Mouse (Mus musculus): ENCODE measurements around the gene Ssrp1. TPM values are rescaled to one million over a fixed set of nuclear protein-coding genes. Genes with fewer than 3 reads are reported as not detected.
A peak's percentile ranks its signal among the peaks of the same experiment; 100 is the strongest.

The Ssrp1 gene
- polyA plus RNA-seq, 1 experiment: 191 TPM

DNA sequence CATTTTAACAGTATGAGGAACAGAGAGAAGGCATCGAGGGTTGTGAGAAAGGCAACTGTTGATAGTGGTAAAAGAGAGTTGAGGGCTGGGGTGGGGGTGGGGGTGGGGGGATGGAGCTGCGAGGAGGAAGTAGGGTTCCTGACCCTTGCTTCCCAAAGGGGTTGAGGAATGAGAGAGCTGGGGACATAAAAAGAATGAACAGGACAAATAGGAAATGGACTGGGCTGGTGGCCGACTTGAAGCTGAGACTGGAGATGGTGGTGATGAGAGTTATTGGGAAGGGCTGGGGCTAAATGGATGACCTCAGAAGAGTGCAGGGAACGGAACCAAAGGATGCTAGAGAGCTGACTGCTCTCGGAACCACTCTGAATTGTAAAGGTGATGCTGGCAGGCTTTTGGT lies 19.7 kb downstream of the Ssrp1 start:
- no peak for TF ChIP-seq POLR2A (IDR thresholded peaks at IDR 0.05; ENCODE audit: borderline replicate concordance, extremely low read depth, insufficient read depth, insufficient read length, poor library complexity, severe bottlenecking)
- TF ChIP-seq CTCF (IDR thresholded peaks at IDR 0.05; ENCODE audit: borderline replicate concordance, extremely low read depth, insufficient read depth, insufficient read length): no peak
- DNase-seq (ENCODE audit: low read depth): no peak

DNA sequence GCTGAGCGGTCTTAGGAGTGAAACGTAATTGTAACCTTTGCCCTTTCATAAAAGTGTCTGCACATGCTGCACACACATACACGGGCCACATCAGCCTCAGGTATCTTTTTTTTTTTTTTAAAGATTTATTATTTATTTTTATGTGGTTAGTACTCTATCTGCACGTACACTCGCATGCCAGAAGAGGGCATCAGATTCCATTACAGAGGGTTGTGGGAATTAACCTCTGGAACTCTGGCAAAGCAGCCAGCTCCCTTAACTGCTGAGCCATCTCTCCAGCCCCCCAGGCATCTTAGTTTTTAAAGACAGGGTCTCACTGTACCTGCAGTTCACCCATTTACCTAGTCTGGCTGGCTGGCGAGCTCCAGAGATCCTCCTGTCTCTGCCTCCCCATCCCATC lies 22.6 kb downstream of the Ssrp1 start:
- DNase-seq (ENCODE audit: low read depth): no peak
- TF ChIP-seq CTCF (IDR thresholded peaks at IDR 0.05; ENCODE audit: borderline replicate concordance, extremely low read depth, insufficient read depth, insufficient read length) (no peak), POLR2A (IDR thresholded peaks at IDR 0.05; ENCODE audit: borderline replicate concordance, extremely low read depth, insufficient read depth, insufficient read length, poor library complexity, severe bottlenecking) (no peak)

DNA sequence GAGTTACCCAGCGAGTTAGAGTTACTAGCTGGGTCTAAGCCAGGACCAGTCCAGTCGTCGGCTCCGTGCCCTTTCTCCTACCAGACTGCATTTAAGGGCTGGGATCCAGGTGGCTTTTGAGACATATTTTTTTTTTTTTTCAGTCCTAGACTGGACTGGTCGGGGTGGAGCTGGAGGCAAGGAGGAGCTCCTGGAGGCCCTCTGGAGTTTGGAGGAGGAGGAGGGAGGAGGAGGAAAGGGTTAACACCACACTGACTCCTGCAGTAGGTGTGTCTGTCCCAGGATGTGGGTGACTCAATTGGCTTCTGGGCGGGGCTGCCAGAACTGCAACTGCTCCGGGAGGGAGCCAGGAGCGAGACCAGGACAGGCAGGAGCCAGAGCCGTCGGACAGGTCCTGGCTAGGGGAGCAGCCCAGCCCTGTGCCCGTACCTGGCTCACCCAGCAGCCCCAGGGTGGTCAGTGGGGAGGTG lies 23.6 kb downstream of the Ssrp1 start:
- DNase-seq (ENCODE audit: low read depth): no peak
- no peak for TF ChIP-seq CTCF (IDR thresholded peaks at IDR 0.05; ENCODE audit: borderline replicate concordance, extremely low read depth, insufficient read depth, insufficient read length)
- no peak for TF ChIP-seq POLR2A (IDR thresholded peaks at IDR 0.05; ENCODE audit: borderline replicate concordance, extremely low read depth, insufficient read depth, insufficient read length, poor library complexity, severe bottlenecking)

DNA sequence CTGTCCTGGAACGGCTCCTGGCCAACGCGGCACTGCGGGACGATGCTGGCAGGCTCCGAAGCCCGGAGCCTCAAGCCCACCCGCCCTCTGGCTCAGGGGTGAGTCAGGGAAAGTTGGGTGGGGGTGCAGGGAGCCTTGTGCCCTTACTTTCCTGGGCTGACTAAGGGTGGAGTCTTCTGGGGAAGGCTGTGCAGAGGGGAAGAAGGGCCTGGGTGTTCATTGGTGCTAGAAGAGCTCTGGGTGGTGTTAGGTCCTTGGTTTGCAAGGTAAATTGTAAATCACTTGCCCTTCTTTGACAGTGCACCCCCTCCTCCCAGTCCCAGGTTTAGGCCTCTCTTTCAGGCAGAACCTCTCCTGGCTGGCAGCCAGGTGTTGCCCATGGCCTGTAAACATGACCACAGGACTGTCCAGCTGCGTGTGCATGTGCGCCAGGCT lies 24.1 kb downstream of the Ssrp1 start:
- peak; percentile 18 for DNase-seq (ENCODE audit: low read depth)
- TF ChIP-seq POLR2A (IDR thresholded peaks at IDR 0.05; ENCODE audit: borderline replicate concordance, extremely low read depth, insufficient read depth, insufficient read length, poor library complexity, severe bottlenecking) (no peak), CTCF (IDR thresholded peaks at IDR 0.05; ENCODE audit: borderline replicate concordance, extremely low read depth, insufficient read depth, insufficient read length) (no peak)

DNA sequence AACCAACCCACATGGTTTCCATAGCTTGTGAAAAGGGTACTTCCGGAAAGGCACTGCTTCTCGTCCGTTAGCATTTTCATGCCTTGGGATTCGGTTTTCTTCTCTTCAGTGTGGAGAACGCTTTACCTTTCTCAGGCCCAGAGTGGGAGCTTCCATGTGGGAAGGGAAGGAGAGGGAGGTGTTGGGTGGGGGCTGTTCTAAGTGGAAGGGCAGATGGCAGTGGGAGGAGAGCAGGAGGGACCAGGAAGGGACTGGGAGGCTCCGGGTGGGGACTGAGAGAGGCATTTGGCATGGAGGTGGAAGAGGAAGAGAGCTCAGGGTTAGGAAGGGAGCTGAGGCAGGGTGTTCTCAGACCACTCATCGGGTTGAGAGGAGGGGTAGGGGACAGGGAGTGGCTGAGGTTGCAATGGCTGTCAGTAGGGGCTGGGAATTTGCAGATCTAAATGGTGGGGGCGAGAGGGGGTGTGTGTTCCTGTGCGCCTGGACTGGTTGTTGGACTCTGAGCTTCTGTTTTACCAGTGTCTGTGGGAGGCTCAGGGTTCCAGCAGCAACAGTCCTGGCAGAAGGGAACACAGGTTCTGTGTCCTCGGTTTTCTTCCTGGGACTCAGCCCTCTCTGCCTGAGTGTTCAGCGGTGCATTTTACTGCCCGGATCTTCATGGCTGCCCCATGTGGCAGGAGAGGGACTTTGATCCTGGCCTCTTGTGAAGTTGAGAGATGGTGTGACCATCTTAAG lies 28.3 kb downstream of the Ssrp1 start:
- no peak for TF ChIP-seq POLR2A (IDR thresholded peaks at IDR 0.05; ENCODE audit: borderline replicate concordance, extremely low read depth, insufficient read depth, insufficient read length, poor library complexity, severe bottlenecking)
- no peak for TF ChIP-seq CTCF (IDR thresholded peaks at IDR 0.05; ENCODE audit: borderline replicate concordance, extremely low read depth, insufficient read depth, insufficient read length)
- DNase-seq (ENCODE audit: low read depth): no peak

DNA sequence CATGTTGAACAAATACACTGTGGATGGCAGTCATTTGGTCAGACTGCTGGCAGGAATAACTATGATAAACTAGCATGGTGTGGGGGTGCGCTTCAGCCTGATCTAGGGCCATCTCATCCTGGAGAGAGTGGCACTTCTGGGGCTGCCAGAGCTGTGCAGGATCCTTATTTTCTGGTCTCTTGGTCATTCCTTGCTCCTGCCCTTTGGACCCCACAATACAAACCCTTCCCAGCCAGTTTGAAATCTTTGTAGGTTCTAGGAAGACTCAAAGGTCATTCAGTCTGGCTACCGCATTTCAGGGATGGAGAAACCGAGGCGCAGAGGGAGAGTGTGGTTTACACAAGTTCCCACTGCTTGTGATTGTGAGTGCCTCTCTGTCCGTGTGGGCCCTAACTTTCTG lies 29.9 kb downstream of the Ssrp1 start:
- no peak for DNase-seq (ENCODE audit: low read depth)
- TF ChIP-seq POLR2A (IDR thresholded peaks at IDR 0.05; ENCODE audit: borderline replicate concordance, extremely low read depth, insufficient read depth, insufficient read length, poor library complexity, severe bottlenecking) (no peak), CTCF (IDR thresholded peaks at IDR 0.05; ENCODE audit: borderline replicate concordance, extremely low read depth, insufficient read depth, insufficient read length) (no peak)

DNA sequence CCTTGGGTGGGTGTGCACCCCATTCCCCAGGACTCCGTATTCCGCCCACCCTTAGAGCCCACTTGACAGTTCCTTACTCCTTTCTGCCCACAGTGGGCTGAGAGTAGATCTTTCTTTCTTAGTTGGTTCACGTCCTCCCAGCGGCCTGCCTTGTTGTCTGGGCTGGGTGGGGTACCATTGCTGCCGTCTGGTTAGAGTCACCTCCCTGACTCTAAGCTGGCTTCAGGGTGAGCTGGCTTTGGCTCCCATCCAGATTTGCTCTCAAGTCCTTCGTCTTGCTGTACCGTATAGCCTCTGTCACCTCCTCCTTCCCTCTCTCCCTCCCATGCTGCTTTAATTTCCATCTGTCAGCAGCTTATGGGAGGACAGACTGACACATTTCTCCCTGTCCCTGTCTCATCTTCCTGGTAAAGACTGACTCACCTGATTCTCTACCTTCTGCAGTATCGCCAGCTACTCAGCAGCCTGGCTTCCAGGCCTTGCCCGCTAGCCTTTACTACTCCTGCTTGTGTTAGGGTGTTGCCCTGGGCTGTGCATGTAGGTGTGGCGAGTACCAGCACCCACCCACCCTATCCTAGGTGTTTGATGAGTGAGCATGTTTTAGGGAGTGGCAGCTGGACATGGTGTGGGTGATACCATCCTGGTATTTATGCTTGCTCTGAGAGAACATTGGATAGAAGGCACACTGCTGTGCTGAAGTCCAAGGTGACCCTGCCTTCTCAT lies 31.0 kb downstream of the Ssrp1 start:
- TF ChIP-seq CTCF (IDR thresholded peaks at IDR 0.05; ENCODE audit: borderline replicate concordance, extremely low read depth, insufficient read depth, insufficient read length): no peak
- no peak for TF ChIP-seq POLR2A (IDR thresholded peaks at IDR 0.05; ENCODE audit: borderline replicate concordance, extremely low read depth, insufficient read depth, insufficient read length, poor library complexity, severe bottlenecking)
- peak; percentile 25 for DNase-seq (ENCODE audit: low read depth)

DNA sequence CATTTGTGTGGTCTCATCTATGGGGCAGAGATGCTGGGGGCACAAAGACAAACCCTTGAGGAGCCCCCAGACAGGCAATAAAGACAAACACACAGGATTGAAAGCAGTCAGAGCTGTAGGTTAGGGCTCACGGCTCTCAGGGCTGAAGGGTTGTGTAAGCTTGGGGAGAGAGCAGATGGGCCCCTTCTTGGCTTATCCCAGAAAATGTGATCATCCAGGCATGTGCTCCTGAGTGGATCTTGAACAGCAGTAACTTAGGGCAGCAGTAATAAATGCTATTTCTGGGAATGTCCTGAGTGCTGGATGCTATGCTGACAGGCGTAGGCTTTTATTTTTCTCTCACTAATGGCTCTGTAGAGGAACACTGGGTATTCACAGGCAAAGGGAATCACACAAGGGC lies 31.6 kb downstream of the Ssrp1 start:
- no peak for TF ChIP-seq CTCF (IDR thresholded peaks at IDR 0.05; ENCODE audit: borderline replicate concordance, extremely low read depth, insufficient read depth, insufficient read length)
- TF ChIP-seq POLR2A (IDR thresholded peaks at IDR 0.05; ENCODE audit: borderline replicate concordance, extremely low read depth, insufficient read depth, insufficient read length, poor library complexity, severe bottlenecking): no peak
- DNase-seq (ENCODE audit: low read depth): no peak

DNA sequence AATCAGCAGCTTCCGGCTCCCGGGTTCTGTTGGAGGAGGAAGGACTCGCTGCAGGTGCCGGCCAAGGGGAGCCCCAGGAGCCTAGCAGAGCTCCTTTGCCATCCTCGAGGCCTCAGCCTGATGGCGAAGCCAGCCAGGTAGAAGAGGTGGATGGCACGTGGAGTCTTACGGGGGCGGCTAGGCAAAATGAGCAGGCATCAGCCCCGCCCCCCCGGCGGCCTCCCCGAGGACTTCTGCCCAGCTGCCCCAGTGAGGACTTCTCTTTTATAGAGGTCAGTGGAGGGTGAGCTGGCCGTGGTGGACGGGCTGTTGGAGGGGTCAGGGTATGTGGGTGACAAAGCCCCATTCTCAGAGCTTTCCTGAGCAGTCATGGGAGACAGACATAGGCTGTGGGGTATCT lies 33.1 kb downstream of the Ssrp1 start:
- no peak for DNase-seq (ENCODE audit: low read depth)

DNA sequence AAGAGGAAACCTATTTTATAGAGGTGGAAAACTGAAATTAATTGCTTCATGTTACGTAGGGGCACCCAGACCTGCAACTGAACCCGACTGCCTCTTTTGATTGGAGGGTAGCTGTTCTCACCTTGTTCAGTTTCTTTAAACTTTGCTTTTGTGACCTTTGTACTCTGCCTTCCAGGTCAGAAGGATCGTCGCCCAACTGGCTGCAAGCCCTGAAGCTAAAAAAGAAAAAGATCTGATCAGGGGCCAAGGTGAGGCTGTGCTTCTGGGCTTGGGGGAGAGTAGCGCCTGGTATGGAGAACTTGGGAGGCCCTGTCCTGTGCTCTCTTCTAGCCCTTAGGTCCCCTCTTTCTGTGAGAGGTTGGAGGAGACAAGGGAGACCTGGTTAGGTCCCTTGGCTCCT lies 34.9 kb downstream of the Ssrp1 start:
- DNase-seq (ENCODE audit: low read depth): no peak
- TF ChIP-seq POLR2A (IDR thresholded peaks at IDR 0.05; ENCODE audit: borderline replicate concordance, extremely low read depth, insufficient read depth, insufficient read length, poor library complexity, severe bottlenecking): no peak
- no peak for TF ChIP-seq CTCF (IDR thresholded peaks at IDR 0.05; ENCODE audit: borderline replicate concordance, extremely low read depth, insufficient read depth, insufficient read length)

More for the DNA sequence above, 33.1 kb downstream of the Ssrp1 start:
- TF ChIP-seq CTCF (IDR thresholded peaks at IDR 0.05; ENCODE audit: borderline replicate concordance, extremely low read depth, insufficient read depth, insufficient read length) (no peak), POLR2A (IDR thresholded peaks at IDR 0.05; ENCODE audit: borderline replicate concordance, extremely low read depth, insufficient read depth, insufficient read length, poor library complexity, severe bottlenecking) (no peak)

DNA sequence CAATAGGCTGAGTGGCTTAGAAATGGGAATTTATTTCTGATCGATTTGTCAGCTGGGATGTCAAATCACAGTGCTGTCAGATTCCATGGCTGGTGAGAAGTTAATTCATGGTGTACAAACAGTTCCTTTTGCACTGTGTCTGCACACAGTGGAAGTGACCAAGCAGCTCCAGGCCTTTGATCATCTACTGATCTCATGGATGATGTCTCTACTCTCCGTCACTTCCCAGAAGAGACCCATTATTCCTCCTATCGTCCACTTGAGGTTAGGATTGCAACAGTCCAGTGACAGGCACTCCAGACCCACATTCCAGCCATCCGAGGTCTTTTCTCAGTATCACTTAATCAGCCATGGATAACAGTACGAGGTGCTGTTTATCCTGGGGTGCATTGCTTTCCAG lies 36.7 kb downstream of the Ssrp1 start:
- no peak for DNase-seq (ENCODE audit: low read depth)
- TF ChIP-seq CTCF (IDR thresholded peaks at IDR 0.05; ENCODE audit: borderline replicate concordance, extremely low read depth, insufficient read depth, insufficient read length): no peak
